Mouse (Mus musculus) gastrocnemius, adult 18-20 months (tissue): Measurements from ENCODE around the gene Gm14403. TPM values are rescaled to one million over a fixed set of nuclear protein-coding genes. Genes with fewer than 3 reads are reported as not detected.
"Not testable (repeated sequence)": the region's sequence is repeated elsewhere in the genome, so short reads cannot be mapped to it uniquely, and the experiment has no call there.

Experiments used
- DNase-seq: peaks from one replicate; pipeline ENCODE4 v3.0.0; 2021; ENCODE audit warnings: low spot score
- long read RNA-seq, 2 experiments: library from polyadenylated mRNA; stranded (forward); transcript quantifications; one replicate each; pipeline ENCODE4 v2.0.0; 2021
- total RNA-seq, 2 experiments: library from RNA; stranded (reverse); gene quantifications; 2 replicates each; pipeline ENCODE4 v1.2.3; 2021

Gm14403 gene
- 10 to 100 TPM; 37.9 to 40.1 TPM for total RNA-seq
- long read RNA-seq, experiment 1, partial matches to known transcripts: 8 of 36 reads
- long read RNA-seq, experiment 1, other reads (novel, unspliced or antisense): 25 of 36 reads
- long read RNA-seq, experiment 2, partial matches to known transcripts: 4 of 18 reads
- long read RNA-seq, experiment 2, other reads (novel, unspliced or antisense): 13 of 18 reads

- peak; percentile 59 for DNase-seq
Observed at GRCm38 (mm10) chr2:177498067-177498466, at the start of gene Gm14403. Gene Gm14403 (plus strand): TSS chr2:177498215.

- not testable (repeated sequence) for DNase-seq
Observed at GRCm38 (mm10) chr2:177464676-177465075, 33.3 kb upstream of the Gm14403 start, which contains the start of gene Zfp970. Gene Zfp970 (plus strand): TSS chr2:177464733.

DNA sequence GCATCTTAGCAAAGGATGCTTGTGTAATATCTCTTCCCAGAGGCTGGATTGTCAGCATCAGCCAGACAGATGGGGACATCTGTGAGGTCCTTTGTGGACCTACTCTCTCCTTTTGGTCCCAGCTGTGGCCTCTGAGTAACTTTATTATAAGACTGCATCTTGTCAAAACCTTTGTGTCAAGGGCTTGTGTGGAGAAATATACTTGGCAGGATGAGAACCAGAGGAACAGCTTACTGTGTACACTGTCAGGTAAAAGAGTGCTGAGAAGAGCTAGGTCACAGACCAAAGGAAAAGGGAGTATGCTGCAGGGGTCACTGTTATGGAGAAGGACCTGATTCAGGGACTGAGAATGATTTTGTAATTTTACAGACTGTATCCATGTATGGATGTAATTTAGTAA, 29.8 kb upstream of the Gm14403 start:
- DNase-seq: not testable (repeated sequence)

DNA sequence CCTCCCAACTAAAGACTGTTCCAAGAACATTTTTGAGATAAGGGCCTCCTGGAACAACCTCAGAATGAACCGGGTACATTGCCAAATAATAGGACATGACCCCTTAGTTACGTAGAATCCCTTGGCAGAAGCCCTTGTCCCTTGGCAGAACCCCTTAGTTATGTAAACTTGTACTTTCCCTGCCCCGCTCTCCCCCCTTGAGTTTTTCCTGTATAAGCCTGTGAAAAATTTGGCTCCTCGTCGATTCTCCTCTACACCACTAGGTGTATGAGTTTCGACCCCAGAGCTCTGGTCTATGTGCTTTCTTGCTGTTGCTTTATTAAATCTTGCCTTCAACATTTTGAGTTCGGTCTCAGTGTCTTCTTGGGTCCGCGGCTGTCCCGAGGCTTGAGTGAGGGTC, 25.8 kb upstream of the Gm14403 start:
- DNase-seq: not testable (repeated sequence)

DNA sequence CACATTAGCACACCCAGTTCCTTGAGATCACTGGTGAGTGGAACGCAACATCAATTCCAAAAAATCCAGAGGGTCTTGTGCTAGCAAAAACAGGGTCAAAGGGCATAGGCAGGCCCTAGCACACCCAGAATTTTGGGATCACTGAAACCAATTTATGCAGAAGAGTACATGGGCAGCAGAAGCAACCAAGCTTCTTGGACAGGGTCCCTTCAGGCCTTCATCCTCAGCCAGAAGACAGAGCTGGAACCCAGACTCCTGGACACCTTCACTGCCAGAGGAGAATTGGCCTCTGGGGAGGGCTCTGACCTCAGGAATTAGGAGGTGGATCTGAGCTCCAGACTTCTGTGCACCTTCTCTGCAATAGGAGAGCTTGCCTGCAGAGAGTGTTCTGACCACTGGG, 16.0 kb upstream of the Gm14403 start:
- not testable (repeated sequence) for DNase-seq

DNA sequence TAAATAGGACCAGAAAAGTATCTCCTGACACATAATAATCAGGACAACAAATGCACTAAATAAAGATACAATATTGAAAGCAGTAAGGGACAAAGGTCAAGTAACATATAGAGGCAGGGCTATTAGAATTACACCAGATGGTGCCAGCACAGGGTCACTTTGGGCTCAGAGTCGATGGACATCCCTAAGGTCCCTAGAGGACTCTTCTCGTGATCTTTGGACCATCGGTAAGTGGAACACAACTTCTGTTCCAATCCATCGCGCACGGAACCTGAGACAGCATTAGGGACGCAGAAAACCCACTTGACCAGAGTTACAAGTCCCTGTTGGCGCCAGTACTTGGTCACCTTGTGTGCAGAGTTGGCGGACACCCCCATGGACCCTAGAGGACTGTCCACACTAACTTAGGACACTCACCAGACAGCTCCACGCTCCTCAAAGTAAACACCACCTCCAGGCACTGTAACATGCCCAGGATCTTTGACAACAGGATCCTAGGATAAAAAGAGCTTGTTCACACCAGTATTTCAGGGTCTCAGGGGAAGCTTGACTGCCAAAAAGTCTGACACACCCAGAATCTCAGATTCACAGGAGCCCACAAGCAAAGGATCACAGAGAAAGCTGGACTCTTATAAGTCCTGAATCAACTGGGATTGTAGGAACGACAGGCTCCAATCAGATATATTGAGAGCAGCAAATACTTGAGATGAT, 14.6 kb upstream of the Gm14403 start:
- DNase-seq: not testable (repeated sequence)

- not testable (repeated sequence) for DNase-seq
Observed at GRCm38 (mm10) chr2:177499182-177499581, 1.2 kb downstream of the Gm14403 start.

DNA sequence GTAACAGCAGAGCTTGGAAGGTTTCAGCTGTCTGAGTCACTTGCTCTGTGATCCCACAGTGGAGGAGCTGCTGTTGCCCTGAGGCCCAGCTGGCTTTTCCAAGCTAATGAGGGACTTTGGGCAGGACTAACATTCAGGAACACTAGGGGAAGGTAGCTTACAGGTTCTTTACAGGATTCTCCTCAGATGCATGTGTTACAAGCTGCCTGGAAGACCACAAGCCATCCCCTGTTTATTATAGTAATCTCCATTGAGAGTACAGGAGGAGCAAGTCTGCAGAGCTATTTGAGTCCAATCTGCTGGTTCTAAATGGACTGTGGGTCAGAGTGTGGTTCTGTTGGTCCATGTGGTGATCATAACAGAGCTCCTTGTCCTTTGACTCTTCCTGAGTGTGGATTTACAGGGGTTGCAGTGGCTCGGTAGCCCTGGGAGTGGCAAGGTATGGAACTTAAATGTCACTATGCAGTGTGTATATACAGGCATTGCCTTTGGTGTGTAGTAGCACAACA, 7.2 kb downstream of the Gm14403 start:
- DNase-seq: not testable (repeated sequence)

DNA sequence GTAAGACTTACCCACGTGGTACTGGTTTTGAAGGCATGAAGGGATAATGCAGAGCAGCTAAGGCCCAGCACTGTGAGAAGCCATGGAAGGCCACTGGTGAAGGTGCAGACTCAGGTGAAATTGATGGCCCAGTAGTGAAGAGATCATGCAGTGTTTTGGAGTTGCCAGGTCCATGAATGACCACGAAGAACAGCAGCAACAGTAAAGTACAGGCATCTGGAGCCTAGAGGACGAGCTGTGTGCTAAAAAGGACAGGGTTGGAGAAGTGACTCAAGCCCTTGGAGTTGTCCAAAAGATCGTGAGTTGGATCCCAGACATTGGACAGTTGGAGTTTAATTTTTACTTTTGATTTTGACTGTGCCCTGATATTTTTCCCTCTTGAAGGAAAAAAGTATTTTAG, 13.4 kb downstream of the Gm14403 start:
- not testable (repeated sequence) for DNase-seq

GRCm38 (mm10) chr2:177511972-177512371, 14.0 kb downstream of the Gm14403 start:
- DNase-seq: not testable (repeated sequence)

GRCm38 (mm10) chr2:177513991-177514479, 16.0 kb downstream of the Gm14403 start:
- DNase-seq: not testable (repeated sequence)

DNA sequence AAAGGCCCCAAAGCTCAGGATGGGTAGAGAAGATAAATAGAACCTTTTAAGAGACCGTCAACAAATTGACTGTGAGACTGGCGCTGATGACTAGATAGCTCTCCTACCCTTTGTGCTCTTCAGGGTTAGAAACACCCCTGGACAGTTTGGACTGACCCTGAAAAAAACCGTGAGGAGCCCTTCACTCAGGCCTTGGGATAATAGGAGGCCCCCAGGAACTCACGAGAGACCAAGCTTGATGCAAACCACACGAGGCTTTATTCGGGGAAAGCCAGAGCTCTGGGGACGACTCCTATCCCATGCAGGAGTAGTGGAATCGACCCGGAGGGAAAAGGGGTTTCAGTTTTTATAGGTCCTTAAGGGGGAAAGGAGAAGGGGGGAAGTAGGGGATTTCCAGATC, 19.7 kb downstream of the Gm14403 start:
- DNase-seq: not testable (repeated sequence)

DNA sequence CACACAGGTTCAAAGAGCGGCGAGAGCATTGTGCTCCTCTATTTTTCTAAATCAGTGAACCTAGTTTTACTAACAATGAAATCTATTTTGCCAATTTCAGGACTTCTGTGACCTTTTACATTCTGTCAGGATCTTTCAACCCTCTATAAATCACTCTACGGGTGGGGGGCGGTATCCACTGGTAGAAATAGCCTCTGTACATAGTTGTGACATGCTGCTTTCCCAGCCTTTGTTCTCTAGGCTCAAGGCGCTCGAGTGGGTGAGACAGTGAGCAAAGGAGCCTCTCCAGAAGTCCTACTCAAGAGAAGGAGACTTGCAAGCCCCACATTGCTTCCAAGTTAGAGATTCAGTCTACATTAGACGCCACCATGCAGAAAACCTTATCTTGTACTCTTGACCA, 20.3 kb downstream of the Gm14403 start:
- not testable (repeated sequence) for DNase-seq

GRCm38 (mm10) chr2:177518960-177519359, 20.9 kb downstream of the Gm14403 start:
- not testable (repeated sequence) for DNase-seq

- no peak for DNase-seq
Observed at GRCm38 (mm10) chr2:177520035-177520434, 22.0 kb downstream of the Gm14403 start.

GRCm38 (mm10) chr2:177523061-177523460, 25.0 kb downstream of the Gm14403 start:
- no peak for DNase-seq

DNA sequence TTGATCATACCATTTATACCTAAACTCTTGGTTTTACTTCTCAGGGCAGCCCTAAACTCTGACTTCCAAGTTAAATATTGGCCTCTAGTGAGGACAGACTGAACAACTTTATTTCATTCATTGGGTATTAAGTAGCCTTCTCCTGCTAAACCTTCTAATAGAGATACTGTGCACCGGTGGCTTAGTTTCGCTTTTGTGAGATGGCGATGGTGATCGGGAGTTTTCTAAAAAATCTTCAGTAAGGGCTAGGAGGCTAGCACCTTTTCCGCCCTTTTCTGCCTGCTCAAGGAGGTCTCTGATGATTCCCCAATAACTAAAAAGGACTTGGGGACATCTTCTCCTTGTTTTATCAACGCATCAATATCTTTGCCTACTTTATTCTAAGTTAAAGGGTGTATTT, 25.7 kb downstream of the Gm14403 start:
- DNase-seq: not testable (repeated sequence)

DNA sequence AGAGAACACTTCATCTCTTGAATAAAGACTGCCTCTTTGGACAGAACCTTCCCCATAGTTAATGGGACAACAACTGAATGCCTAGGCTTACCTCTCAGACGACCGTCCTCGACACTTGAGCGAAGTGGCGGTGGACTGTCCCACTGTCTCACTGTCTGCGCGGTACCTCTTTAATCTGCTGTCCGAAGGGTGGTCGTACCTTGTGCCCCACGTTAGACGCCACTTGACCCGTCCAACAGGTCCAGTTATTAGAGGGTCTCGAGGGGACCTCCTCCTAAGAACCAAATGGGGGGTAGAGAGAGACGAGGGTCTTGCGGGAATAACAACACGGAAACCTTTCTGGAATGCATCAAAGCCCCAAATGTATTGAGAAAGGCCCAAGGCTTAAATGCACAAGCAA, 26.2 kb downstream of the Gm14403 start:
- not testable (repeated sequence) for DNase-seq

- no peak for DNase-seq
Observed at GRCm38 (mm10) chr2:177535876-177536275, 37.9 kb downstream of the Gm14403 start.

DNA sequence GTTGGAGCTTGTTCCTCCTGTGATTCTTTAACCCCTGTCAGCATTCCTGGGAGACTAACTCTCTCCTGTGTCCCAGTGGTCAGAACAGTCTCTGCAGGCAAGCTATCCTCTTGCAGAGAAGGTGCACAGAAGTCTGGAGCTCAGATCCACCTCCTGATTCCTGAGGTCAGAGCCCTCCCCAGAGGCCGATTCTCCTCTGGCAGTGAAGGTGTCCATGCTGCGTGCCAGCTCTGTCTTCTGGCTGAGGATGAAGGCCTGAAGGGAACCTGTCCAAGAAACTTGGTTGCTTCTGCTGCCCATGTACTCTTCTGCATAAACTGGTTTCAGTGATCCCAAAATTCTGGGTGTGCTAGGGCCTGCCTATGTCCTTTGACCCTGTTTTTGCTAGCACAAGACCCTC, 39.1 kb downstream of the Gm14403 start:
- DNase-seq: not testable (repeated sequence)

- not testable (repeated sequence) for DNase-seq
Observed at GRCm38 (mm10) chr2:177537717-177538116, 39.7 kb downstream of the Gm14403 start.

DNA sequence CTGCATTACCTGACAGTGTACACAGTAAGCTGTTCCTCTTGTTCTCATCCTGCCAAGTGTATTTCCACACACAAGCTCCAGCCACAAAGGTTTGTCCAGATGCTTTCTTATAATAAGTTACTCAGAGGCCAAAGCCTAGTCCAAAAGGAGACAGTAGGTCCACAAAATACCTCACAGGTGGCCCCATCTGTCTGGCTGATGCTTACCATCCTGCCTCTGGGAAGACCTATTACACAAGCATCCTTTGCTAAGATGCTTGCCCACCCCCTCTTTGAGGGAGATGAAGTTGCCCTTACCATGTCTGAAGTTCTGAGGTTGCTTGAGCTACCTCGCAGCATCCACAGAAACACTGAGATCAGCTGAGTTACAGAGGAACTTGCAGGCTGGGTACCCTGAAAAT, 57.2 kb downstream of the Gm14403 start:
- DNase-seq: not testable (repeated sequence)
